Mouse (Mus musculus) myocyte (in vitro differentiated cells): Measurements from ENCODE around the gene Pou3f1. TPM values are rescaled to one million over a fixed set of nuclear protein-coding genes. Genes with fewer than 3 reads are reported as not detected.

Experiments used
- H3K27me3 ChIP-seq: one replicate; pipeline ENCODE4 v1.6.1; 2011; ENCODE audit not compliant: control insufficient read depth, insufficient read depth, insufficient read length
- H3K36me3 ChIP-seq: one replicate; pipeline ENCODE4 v1.6.1; 2011; ENCODE audit not compliant: control insufficient read depth, insufficient read depth
- H3K4me2 ChIP-seq: one replicate; pipeline ENCODE4 v1.6.1; 2011; ENCODE audit warnings: low read depth, control low read depth
- H3K4me3 ChIP-seq: one replicate; pipeline ENCODE4 v1.5.1; 2011; ENCODE audit warnings: mild to moderate bottlenecking, control low read depth, moderate library complexity
- H3K79me2 ChIP-seq: one replicate; pipeline ENCODE4 v1.6.1; 2011; ENCODE audit not compliant: control insufficient read depth, insufficient read depth
- H3ac ChIP-seq: one replicate; pipeline ENCODE4 v1.6.1; 2011; ENCODE audit not compliant: control insufficient read depth, insufficient read length
- CEBPB ChIP-seq: IDR thresholded peaks from 2 replicates; pipeline ENCODE4 v1.6.1; 2011; ENCODE audit warnings: mild to moderate bottlenecking, moderate library complexity; ENCODE audit not compliant: poor library complexity, insufficient read depth, severe bottlenecking
- E2F4 ChIP-seq: IDR thresholded peaks from one replicate; pipeline ENCODE4 v1.6.1; 2011; ENCODE audit warnings: mild to moderate bottlenecking, control low read depth, moderate library complexity; ENCODE audit not compliant: insufficient read depth
- MAX ChIP-seq: IDR thresholded peaks from one replicate; pipeline ENCODE4 v1.6.1; 2011; ENCODE audit warnings: low read depth, mild to moderate bottlenecking, control low read depth
- MYOD1 ChIP-seq, 3 experiments: IDR thresholded peaks; one replicate each; pipeline ENCODE4 v1.6.1; 2011; ENCODE audit warnings: control low read depth in 2 of 3, low read depth in 2 of 3, mild to moderate bottlenecking in 2 of 3, moderate library complexity in 1 of 3; ENCODE audit not compliant: insufficient read length in 2 of 3, control insufficient read depth in 1 of 3
- MYOG ChIP-seq, 3 experiments: IDR thresholded peaks; one replicate each; pipeline ENCODE4 v1.6.1; 2011; ENCODE audit warnings: control low read depth in 2 of 3, low read depth in 2 of 3, mild to moderate bottlenecking in 2 of 3; ENCODE audit not compliant: insufficient read length in 2 of 3, control insufficient read depth in 1 of 3, insufficient read depth in 1 of 3
- POLR2A ChIP-seq: IDR thresholded peaks from one replicate; pipeline ENCODE4 v1.6.1; 2011; ENCODE audit warnings: low read depth, mild to moderate bottlenecking, control low read depth, moderate library complexity; ENCODE audit not compliant: insufficient read length
- POLR2AphosphoS2 ChIP-seq: IDR thresholded peaks from one replicate; pipeline ENCODE4 v1.6.1; 2011; ENCODE audit warnings: low read depth, control low read depth; ENCODE audit not compliant: insufficient read length
- REST ChIP-seq: IDR thresholded peaks from one replicate; pipeline ENCODE4 v1.6.1; 2011; ENCODE audit warnings: mild to moderate bottlenecking, control low read depth, moderate library complexity; ENCODE audit not compliant: insufficient read depth, insufficient read length
- SRF ChIP-seq: IDR thresholded peaks from one replicate; pipeline ENCODE4 v1.6.1; 2011; ENCODE audit warnings: low read depth; ENCODE audit not compliant: control insufficient read depth, insufficient read length
- TCF12 ChIP-seq: IDR thresholded peaks from one replicate; pipeline ENCODE4 v1.6.1; 2011; ENCODE audit warnings: mild to moderate bottlenecking, control low read depth; ENCODE audit not compliant: poor library complexity, insufficient read depth, severe bottlenecking
- TCF3 ChIP-seq: IDR thresholded peaks from one replicate; pipeline ENCODE4 v1.6.1; 2011; ENCODE audit warnings: low read depth, control low read depth; ENCODE audit not compliant: insufficient read length
- USF1 ChIP-seq: IDR thresholded peaks from one replicate; pipeline ENCODE4 v1.6.1; 2011; ENCODE audit warnings: low read depth, mild to moderate bottlenecking, control low read depth, moderate library complexity
- polyA plus RNA-seq: library from polyadenylated mRNA; unstranded; fragments of >200 nt; fragmentation: generic; extraction: Trizol; gene quantifications from one replicate; pipeline ENCODE4 v1.2.1, GENCODE M21; 2012; ENCODE audit warnings: missing spikeins

Gene Pou3f1
- polyA plus RNA-seq, 1 experiment, result 0.01 TPM

DNA sequence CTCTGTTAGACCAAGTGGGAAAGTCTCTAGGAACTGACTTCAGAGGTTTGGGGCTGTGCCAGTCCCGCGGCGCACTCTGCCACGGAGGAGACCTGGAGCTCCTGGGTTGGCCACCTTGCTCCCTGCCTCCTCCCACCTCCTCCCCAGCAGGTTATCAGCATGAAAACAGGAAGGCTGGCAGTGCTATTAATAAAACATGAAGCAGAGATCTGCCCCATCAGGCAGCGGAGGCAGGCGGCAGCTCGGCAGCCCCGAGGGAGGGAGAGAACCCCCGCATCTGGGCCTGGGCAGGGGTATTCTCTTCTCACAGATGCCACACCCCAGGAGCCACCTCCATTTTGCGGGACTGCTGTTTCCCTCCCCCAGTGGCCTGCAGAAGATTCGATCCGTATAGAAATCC, 16.9 kb upstream of the Pou3f1 start:
- Histone ChIP-seq H3ac (no peak overlapping the region), H3K79me2 (no peaks in the 10 kb centered on the region), H3K27me3 (peaks cover 63% of the 10 kb centered on the region), H3K4me2 (no peak overlapping the region), H3K4me3 (no peak overlapping the region), H3K36me3 (no peaks in the 10 kb centered on the region)
- no peak for TF ChIP-seq CEBPB
- TF ChIP-seq REST, result no peak
- no peak for TF ChIP-seq TCF12
- TF ChIP-seq POLR2A, result no peak

DNA sequence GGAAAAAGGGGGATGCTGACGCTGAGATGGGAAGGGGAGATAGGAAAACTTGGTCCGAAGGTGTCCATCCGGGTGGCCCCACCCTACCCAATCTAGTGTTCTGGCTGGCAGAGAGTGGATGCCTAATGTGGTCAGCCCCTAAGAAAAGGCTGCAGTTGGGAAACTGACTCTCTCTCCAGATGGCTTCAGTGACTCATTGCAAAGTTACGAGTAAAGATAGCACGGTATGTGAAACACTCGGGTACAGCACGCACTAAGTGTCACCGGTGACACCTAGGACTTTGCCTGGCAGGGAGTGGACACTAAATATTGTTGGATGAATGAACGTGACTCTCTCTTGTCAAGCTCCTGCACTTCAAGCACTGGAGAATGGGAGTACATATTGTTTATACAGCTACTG, 12.7 kb upstream of the Pou3f1 start:
- H3K79me2 ChIP-seq, result no peaks in the 10 kb centered on the region
- H3K36me3 ChIP-seq, result no peaks in the 10 kb centered on the region
- peak overlapping the region; percentile 8 for H3K4me2 ChIP-seq
- TF ChIP-seq CEBPB (no peak), MYOG (IDR thresholded peaks at IDR 0.05; ENCODE audit: control insufficient read depth in 1 of 3, insufficient read depth in 1 of 3, insufficient read length in 2 of 3, low read depth in 2 of 3) (peak in 1 of 3 experiments; percentile 32)
- H3K27me3 ChIP-seq, result peaks cover 36% of the 10 kb centered on the region
- H3K4me3 ChIP-seq, result no peak overlapping the region
- no peak overlapping the region for H3ac ChIP-seq

DNA sequence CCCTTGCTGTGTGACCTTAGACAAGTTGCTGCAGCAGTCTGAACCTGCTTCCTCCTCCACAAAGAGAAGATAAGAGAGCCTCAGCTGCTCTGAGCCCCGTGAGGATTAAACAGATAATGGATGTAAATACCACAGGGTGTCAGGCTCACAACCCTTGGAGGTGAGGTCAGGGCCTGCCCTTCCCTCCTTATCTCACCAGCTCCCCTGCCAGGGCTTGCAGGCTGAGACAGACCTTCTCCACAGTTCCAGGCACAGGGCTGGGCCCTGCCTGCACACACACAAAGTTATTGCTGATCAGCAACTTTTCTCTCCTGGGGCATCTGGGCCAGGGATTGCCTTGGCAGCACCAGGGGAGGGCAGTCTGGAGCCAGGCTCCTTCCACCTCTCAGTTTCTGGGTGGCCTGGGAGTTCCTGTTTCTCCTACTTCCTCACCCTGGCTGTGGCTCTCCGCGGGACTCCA, 11.6 kb upstream of the Pou3f1 start:
- Histone ChIP-seq H3K36me3 (no peaks in the 10 kb centered on the region), H3K27me3 (peaks cover 36% of the 10 kb centered on the region), H3K79me2 (no peaks in the 10 kb centered on the region), H3K4me3 (no peak overlapping the region), H3ac (no peak overlapping the region), H3K4me2 (no peak overlapping the region)
- peak in 1 of 3 experiments; percentile 21 for TF ChIP-seq MYOG (IDR thresholded peaks at IDR 0.05; ENCODE audit: control insufficient read depth in 1 of 3, insufficient read depth in 1 of 3, insufficient read length in 2 of 3, low read depth in 2 of 3)
- TF ChIP-seq TCF12, result no peak

DNA sequence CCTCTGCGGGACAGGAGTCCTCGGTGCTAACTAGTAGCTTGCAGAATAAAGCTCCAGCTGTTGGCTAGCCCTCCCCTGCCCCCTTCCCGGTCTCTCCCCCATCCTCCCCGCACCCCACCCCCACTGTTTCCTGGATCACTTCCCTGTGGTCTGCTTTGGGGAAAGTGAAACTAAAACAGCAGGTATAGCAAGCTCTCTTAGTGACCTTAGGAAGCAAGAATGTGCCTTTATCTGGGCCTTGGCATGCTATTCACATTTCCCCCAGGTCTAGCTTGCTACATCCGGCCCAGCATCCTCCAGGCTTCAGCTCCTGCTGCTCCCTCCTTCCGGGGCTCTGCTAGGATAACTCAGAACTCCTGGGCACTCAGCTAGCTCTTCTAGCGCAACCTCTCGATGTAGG, 10.0 kb upstream of the Pou3f1 start:
- TF ChIP-seq TCF3 (no peak), MYOG (IDR thresholded peaks at IDR 0.05; ENCODE audit: control insufficient read depth in 1 of 3, insufficient read depth in 1 of 3, insufficient read length in 2 of 3, low read depth in 2 of 3) (no peak), POLR2AphosphoS2 (no peak), E2F4 (no peak), POLR2A (no peak), TCF12 (no peak), SRF (no peak), MYOD1 (IDR thresholded peaks at IDR 0.05; ENCODE audit: control insufficient read depth in 1 of 3, insufficient read length in 2 of 3, low read depth in 2 of 3) (no peak), USF1 (no peak), REST (no peak), MAX (no peak), CEBPB (no peak)
- no peak overlapping the region for H3ac ChIP-seq
- H3K4me2 ChIP-seq, result peak overlapping the region; percentile 53
- H3K79me2 ChIP-seq, result no peaks in the 10 kb centered on the region
- H3K27me3 ChIP-seq, result peaks cover 37% of the 10 kb centered on the region
- no peaks in the 10 kb centered on the region for H3K36me3 ChIP-seq
- no peak overlapping the region for H3K4me3 ChIP-seq

DNA sequence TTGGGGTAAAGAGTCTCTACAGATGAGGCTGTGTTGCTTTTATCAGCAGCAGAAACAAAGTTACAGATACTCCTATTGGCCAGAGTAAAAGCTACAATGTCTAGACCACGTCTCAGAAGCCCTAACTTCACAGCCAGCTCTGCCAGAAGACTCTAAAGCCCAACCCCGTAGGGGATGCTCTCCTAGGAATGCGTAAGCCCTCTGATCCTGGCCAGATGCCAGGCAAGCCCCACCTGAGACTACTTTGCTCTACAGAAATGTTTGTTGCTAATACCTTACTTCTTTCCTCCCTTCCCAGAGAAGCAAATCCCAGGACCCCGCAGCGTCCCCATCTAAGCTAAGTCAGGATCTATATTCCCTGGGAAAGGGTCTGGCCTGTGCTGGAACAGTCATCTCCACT, 8.7 kb upstream of the Pou3f1 start:
- H3K4me3 ChIP-seq, result no peak overlapping the region
- H3K27me3 ChIP-seq, result peaks cover 42% of the 10 kb centered on the region
- no peaks in the 10 kb centered on the region for H3K79me2 ChIP-seq
- no peak overlapping the region for H3K4me2 ChIP-seq
- no peak for TF ChIP-seq TCF3
- TF ChIP-seq CEBPB, result no peak
- no peak overlapping the region for H3ac ChIP-seq
- no peaks in the 10 kb centered on the region for H3K36me3 ChIP-seq

DNA sequence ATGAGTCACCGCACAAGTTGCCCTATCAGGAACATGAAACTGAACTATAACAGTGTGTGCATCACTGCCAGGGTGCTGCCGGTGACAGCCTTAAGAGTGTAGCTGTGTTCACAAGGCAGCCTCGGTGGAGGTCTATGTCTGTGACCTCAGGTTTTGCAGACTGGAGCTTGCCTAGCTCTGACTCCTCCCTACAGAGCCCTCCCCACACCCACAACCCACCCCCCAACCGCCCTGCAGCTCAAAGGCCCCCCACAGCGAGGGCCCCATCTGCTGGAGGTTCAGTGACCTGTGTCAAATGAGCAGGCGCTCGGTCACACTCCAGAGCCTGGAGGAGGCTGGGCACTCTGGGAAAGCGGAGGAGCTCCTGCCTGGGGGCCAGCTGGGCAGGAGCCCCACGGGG, 3.7 kb upstream of the Pou3f1 start:
- H3K79me2 ChIP-seq, result no peaks in the 10 kb centered on the region
- H3ac ChIP-seq, result no peak overlapping the region
- no peaks in the 10 kb centered on the region for H3K36me3 ChIP-seq
- peaks cover 78% of the 10 kb centered on the region for H3K27me3 ChIP-seq
- H3K4me2 ChIP-seq, result no peak overlapping the region
- TF ChIP-seq USF1, result no peak
- TF ChIP-seq E2F4, result no peak
- TF ChIP-seq TCF12, result no peak
- no peak for TF ChIP-seq TCF3
- no peak for TF ChIP-seq POLR2A
- TF ChIP-seq MAX, result no peak
- no peak for TF ChIP-seq POLR2AphosphoS2
- no peak for TF ChIP-seq MYOD1 (IDR thresholded peaks at IDR 0.05; ENCODE audit: control insufficient read depth in 1 of 3, insufficient read length in 2 of 3, low read depth in 2 of 3)
- TF ChIP-seq SRF, result no peak
- H3K4me3 ChIP-seq, result no peak overlapping the region
